Mouse (Mus musculus) G1E (cell line): ENCODE measurements at regions not wholly inside any gene's neighbourhood (a gene's known extent, or its start where the extent isn't known, plus 50 kb on each side); places are given as distances from the start of the nearest gene placed in this dataset.

ENCODE experiments used
- CTCF ChIP-seq: IDR thresholded peaks from 2 replicates; pipeline ENCODE4 v1.5.1; 2012; ENCODE audit warnings: low read depth, low read length, inconsistent platforms, mixed read lengths
- GATA1 ChIP-seq: IDR thresholded peaks from 2 replicates; pipeline ENCODE4 v1.6.1; 2012; ENCODE audit warnings: borderline replicate concordance, low read length, inconsistent platforms, mixed read lengths
- TAL1 ChIP-seq: conservative IDR thresholded peaks from 2 replicates; pipeline ENCODE4 v1.6.1; 2012; ENCODE audit warnings: low read depth, low read length, inconsistent platforms, mixed read lengths

GRCm38 (mm10) chr4:64570666-64571065 lies 523.9 kb upstream of the Tnc start:
- TF ChIP-seq CTCF (no peak), TAL1 (no peak), GATA1 (no peak)
